Mouse (Mus musculus) liver, adult 2 months (tissue): ENCODE data around the gene Ppard. TPM values are rescaled to one million over a fixed set of nuclear protein-coding genes. Genes with fewer than 3 reads are reported as not detected.

ENCODE experiments used
- DNase-seq: peaks from one replicate; pipeline ENCODE4 v3.0.0-alpha.2; 2011; ENCODE audit warnings: low read depth, low spot score; ENCODE audit errors: extremely low read depth
- H3K27ac ChIP-seq: fragments of 200-500 bp; replicated peaks from 2 replicates; pipeline ENCODE4 v1.5.1; 2012; ENCODE audit warnings: low read depth, mild to moderate bottlenecking, control low read depth, inconsistent platforms, low read length; ENCODE audit not compliant: insufficient read depth
- H3K27me3 ChIP-seq: fragments of 200-500 bp; 2 replicates; pipeline ENCODE4 v1.6.1; 2012; ENCODE audit warnings: mild to moderate bottlenecking, moderate library complexity, low read length, inconsistent platforms; ENCODE audit not compliant: control insufficient read depth, insufficient read depth
- H3K36me3 ChIP-seq: fragments of 200-500 bp; 2 replicates; pipeline ENCODE4 v1.6.1; 2012; ENCODE audit warnings: low read length, inconsistent platforms; ENCODE audit not compliant: control insufficient read depth, insufficient read depth
- H3K4me1 ChIP-seq: fragments of 200-500 bp; 2 replicates; pipeline ENCODE4 v1.6.1; 2011; ENCODE audit warnings: low read length; ENCODE audit not compliant: control insufficient read depth, insufficient read depth
- H3K4me3 ChIP-seq: fragments of 200-500 bp; 2 replicates; pipeline ENCODE4 v1.5.1; 2011; ENCODE audit warnings: low read depth, mild to moderate bottlenecking, control low read depth, low read length, moderate library complexity; ENCODE audit not compliant: insufficient read depth
- H3K79me2 ChIP-seq: fragments of 200-500 bp; 2 replicates; pipeline ENCODE4 v1.6.1; 2012; ENCODE audit warnings: inconsistent platforms, mild to moderate bottlenecking, low read length, moderate library complexity; ENCODE audit not compliant: control insufficient read depth, insufficient read depth
- H3K9ac ChIP-seq: fragments of 200-500 bp; 2 replicates; pipeline ENCODE4 v1.6.1; 2012; ENCODE audit warnings: low read depth, mild to moderate bottlenecking, control low read depth, inconsistent platforms, low read length
- CTCF ChIP-seq: fragments of 200-500 bp; IDR thresholded peaks from 2 replicates; pipeline ENCODE4 v1.5.1; 2011; ENCODE audit warnings: low read depth, low read length, control low read depth
- POLR2A ChIP-seq: fragments of 200-500 bp; IDR thresholded peaks from 2 replicates; pipeline ENCODE4 v1.6.1; 2011; ENCODE audit warnings: low read length, control low read depth; ENCODE audit not compliant: insufficient read depth; ENCODE audit errors: extremely low read depth
- WGBS: fragments of 180-500 bp; shearing (Covaris S2); methylation state at CpG from one replicate; pipeline ENCODE4 v1.1.7; 2018; 5-methylcytosine and 5-hydroxymethylcytosine counted together
- polyA plus RNA-seq: library from polyadenylated mRNA; depleted of rRNA; stranded (reverse); fragments of >200 nt; gene quantifications from 2 replicates; pipeline ENCODE4 v1.2.3, GENCODE M21; 2012
- total RNA-seq: library from RNA; depleted of rRNA; stranded (reverse); fragments of >200 nt; gene quantifications from 2 replicates; pipeline ENCODE4 v1.2.3, GENCODE M21; 2014

Ppard gene
- total and polyA plus RNA-seq, 2 experiments: 3.0 to 9.7 TPM

DNA sequence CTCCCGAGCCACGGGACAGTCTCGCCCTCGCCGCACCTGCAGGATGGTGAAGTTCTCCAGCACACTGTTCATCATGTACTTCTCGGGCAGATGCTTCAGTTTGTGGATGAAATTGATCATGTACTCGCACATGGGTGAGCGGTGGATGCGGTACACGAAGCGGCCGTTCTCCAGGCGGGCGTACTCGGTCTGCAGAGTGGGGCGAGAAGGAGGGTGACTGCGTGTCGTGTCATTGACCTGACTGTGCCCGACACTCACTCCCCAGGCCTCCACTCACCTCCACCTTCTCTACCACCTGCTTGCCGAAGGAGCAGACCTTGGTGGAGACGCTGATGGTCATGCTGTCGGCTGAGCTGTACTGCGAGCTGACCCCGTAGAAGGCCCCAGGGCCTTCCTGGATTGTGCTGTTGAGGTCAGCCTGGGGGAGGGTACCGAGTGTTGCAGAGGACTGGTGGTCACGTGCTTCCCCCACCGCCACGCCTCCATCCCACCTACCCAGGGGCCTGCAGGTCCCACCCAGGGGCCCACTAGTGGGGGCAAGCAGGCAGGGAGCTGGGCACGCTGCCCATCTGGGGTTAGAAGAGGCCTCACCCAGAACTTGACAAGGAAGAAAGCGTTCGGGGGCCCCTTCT, 100.5 kb downstream of the Ppard start:
- WGBS: 84% methylated on average over 31 of the region's 31 CpGs
- H3K36me3 ChIP-seq: peaks cover 9% of the 10 kb centered on the region
- TF ChIP-seq CTCF (no peak), POLR2A (no peak)
- no peak overlapping the region for H3K9ac ChIP-seq
- H3K4me3 ChIP-seq: no peak overlapping the region
- no peaks in the 10 kb centered on the region for H3K79me2 ChIP-seq
- DNase-seq: no peak
- no peak overlapping the region for H3K27ac ChIP-seq
- H3K27me3 ChIP-seq: no peaks in the 10 kb centered on the region
- peaks cover 5% of the 10 kb centered on the region for H3K4me1 ChIP-seq

DNA sequence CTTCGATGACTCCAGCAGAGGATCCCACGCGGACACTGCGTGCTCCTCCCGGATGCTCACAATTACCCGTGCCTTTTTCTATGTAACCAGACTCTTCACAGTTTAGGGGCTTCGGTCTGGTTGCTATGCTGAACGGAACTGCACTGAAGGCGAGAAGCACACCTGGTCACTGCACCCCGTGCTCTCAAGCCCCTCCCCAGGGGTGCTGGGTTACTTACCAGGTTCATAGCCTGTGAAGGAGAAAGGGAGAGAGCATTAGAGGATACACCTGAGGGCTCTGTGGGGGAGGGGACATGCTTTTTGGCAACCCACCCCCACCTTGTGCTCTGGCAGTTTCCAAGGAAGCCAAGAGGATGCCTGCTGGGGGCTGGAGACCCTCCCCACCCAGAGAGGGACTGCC, 102.8 kb downstream of the Ppard start:
- no peak for DNase-seq
- no peak overlapping the region for H3K27ac ChIP-seq
- 90% methylated on average over 10 of the region's 10 CpGs for WGBS
- no peak overlapping the region for H3K9ac ChIP-seq
- no peak for TF ChIP-seq POLR2A
- TF ChIP-seq CTCF: no peak
- no peaks in the 10 kb centered on the region for H3K27me3 ChIP-seq
- no peaks in the 10 kb centered on the region for H3K79me2 ChIP-seq
- no peaks in the 10 kb centered on the region for H3K4me1 ChIP-seq
- no peak overlapping the region for H3K4me3 ChIP-seq
- H3K36me3 ChIP-seq: peaks cover 2% of the 10 kb centered on the region; the same call in 1 of the 2 replicates

DNA sequence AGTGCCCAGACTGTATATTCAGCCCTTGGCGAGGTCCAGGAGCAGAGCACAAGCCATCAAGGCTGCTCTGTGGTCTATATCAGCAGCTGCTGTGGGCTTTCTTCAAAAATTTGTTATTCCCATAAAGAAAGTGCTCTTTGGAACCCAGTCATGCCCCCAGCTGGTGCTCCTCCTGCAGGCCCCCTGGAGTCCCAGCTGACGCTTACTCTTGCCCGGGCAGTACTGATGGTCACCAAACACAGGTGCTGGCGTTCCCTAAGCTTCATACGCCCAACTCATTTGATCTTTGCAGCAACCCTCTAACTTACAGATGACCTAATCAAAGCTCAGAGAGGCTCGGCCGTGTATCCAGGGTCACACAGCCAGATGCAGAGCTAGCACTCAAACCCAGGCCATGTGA, 105.0 kb downstream of the Ppard start:
- WGBS: 95% methylated on average over 7 of the region's 7 CpGs
- Histone ChIP-seq H3K27ac (no peak overlapping the region), H3K36me3 (no peaks in the 10 kb centered on the region), H3K27me3 (no peaks in the 10 kb centered on the region), H3K79me2 (no peaks in the 10 kb centered on the region), H3K9ac (no peak overlapping the region), H3K4me3 (no peak overlapping the region), H3K4me1 (peaks cover 3% of the 10 kb centered on the region; the same call in 1 of the 2 replicates)
- no peak for DNase-seq
- TF ChIP-seq CTCF (no peak), POLR2A (no peak)

- H3K27me3 ChIP-seq: no peaks in the 10 kb centered on the region
- WGBS: 86% methylated on average over 7 of the region's 7 CpGs
- H3K4me1 ChIP-seq: peaks cover 4% of the 10 kb centered on the region; the same call in 1 of the 2 replicates
- H3K79me2 ChIP-seq: peaks cover 9% of the 10 kb centered on the region; the same call in 1 of the 2 replicates
- no peak overlapping the region for H3K4me3 ChIP-seq
- H3K9ac ChIP-seq: no peak overlapping the region
- no peak overlapping the region for H3K27ac ChIP-seq
- TF ChIP-seq POLR2A (no peak), CTCF (no peak)
- no peak for DNase-seq
- H3K36me3 ChIP-seq: no peaks in the 10 kb centered on the region
These were observed 108.1 kb downstream of the Ppard start for GRCm38 (mm10) chr17:28340578-28340977.

DNA sequence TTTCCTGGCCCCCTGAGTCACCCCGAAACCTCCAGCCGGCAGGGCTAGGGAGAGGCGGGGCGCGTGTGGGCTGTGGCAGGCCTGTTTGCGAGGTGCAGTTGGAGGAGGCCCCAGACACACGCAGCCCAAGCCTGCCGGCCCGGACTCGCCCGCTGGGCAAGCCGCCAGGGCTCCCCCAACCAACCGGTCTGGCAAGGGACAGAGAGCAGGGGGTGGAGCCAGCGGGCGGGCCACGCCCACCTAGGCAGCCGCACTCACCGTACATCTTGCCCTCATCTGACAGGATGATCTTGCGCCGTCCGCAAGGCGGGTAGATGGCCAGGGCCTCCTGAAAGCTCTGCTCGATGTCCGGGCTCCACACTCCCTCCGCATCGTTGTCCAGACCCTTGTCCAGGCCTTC, 108.6 kb downstream of the Ppard start:
- WGBS: 50% methylated on average over 26 of the region's 26 CpGs
- TF ChIP-seq POLR2A (no peak), CTCF (no peak)
- Histone ChIP-seq H3K36me3 (no peaks in the 10 kb centered on the region), H3K79me2 (peaks cover 11% of the 10 kb centered on the region; the same call in 1 of the 2 replicates), H3K4me1 (peaks cover 4% of the 10 kb centered on the region; the same call in 1 of the 2 replicates), H3K27me3 (no peaks in the 10 kb centered on the region), H3K27ac (no peak overlapping the region), H3K4me3 (no peak overlapping the region), H3K9ac (no peak overlapping the region)
- DNase-seq: no peak

GRCm38 (mm10) chr17:28344050-28344607, 111.6 kb downstream of the Ppard start:
- DNase-seq: no peak
- H3K9ac ChIP-seq: no peak overlapping the region
- H3K4me3 ChIP-seq: no peak overlapping the region
- H3K4me1 ChIP-seq: peaks cover 13% of the 10 kb centered on the region
- no peaks in the 10 kb centered on the region for H3K36me3 ChIP-seq
- no peak for TF ChIP-seq POLR2A
- no peak for TF ChIP-seq CTCF
- no peak overlapping the region for H3K27ac ChIP-seq
- 79% methylated on average over 4 of the region's 4 CpGs for WGBS
- peaks cover 36% of the 10 kb centered on the region for H3K79me2 ChIP-seq
- no peaks in the 10 kb centered on the region for H3K27me3 ChIP-seq
